Mouse (Mus musculus) heart, postnatal 36 days (tissue): ENCODE results near the gene Art1. TPM values are rescaled to one million over a fixed set of nuclear protein-coding genes. Genes with fewer than 3 reads are reported as not detected.

ENCODE experiments used
- DNase-seq, 2 experiments: peaks; one replicate each; pipeline ENCODE4 v3.0.0; 2021 to 2022
- intact Hi-C: fragments of 180-260 bp; cut with DNase I; formaldehyde crosslinking; loops from one replicate; pipeline ENCODE4 v1.15.1; 2025
- total RNA-seq, 2 experiments: library from RNA; stranded (reverse); gene quantifications; 2 replicates each; pipeline ENCODE4 v1.2.3; 2021

Gene Art1
- total RNA-seq, 2 experiments from 2014 or later, result 282 to 343 TPM

DNA sequence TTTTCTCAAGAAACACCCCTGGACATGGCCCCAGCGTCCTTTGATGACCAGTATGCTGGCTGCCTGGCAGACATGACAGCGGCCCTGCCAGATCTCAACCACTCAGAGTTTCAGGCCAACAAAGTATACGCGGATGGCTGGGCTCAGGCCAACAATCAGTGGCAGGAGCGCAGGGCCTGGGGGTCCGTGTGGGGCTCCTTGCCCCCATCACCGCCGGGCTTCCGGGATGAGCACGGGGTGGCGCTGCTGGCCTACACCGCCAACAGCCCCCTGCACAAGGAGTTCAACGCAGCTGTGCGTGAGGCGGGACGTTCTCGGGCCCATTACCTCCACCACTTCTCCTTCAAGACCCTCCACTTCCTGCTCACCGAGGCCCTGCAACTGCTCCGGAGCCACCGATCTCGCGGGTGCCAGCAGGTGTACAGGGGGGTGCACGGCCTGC, 5.2 kb downstream of the Art1 start:
- peak; percentile 25 to 32 for DNase-seq

DNA sequence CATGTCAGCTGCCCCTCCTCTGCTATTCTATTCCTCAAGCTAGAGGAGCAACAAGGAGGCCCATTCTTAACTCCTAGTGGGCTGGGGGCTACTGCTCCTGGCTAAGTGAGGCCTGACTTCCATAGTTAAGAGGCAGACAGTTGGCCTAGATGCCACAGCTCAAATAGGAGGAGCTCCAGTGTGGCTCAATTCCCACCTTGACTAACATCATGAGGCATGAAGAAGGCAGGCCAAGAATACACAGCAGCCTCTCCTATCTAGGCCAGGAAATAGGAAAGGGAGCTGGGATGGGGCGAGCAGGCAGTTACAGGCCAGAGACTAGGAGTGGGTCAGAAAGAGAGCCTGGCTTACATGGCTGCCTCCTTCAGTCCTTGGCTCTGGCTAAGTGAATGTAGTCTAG, 6.7 kb downstream of the Art1 start:
- intact Hi-C loops, result no loop called here
- DNase-seq, result no peak

More for the DNA sequence above, 5.2 kb downstream of the Art1 start:
- intact Hi-C loops, result no loop called here

DNA sequence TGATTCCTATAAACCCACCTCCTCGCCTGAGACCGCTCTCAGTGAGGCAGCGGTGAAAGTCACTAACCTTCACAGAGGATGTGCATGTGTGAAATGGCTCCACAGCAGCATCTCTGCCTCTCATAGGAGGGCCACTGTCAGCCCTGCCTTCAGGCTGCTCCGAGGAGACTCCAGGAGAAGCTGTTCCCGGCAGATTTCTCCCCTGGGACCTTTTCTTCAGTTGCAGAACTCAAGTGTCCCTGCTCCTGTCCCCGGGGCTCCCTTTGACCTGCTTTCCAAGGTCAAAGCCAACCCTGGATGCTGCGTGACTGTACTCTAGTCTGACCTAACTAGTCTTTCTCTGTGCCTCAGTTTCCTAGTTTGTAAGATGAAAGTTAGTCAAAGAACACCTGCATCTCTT, 7.6 kb downstream of the Art1 start, which contains the start of gene Art5:
Art5 (minus strand) TSS at position 319 of the 400 bp plus-strand sequence.
- no peak for DNase-seq
- intact Hi-C loops, result no loop called here

DNA sequence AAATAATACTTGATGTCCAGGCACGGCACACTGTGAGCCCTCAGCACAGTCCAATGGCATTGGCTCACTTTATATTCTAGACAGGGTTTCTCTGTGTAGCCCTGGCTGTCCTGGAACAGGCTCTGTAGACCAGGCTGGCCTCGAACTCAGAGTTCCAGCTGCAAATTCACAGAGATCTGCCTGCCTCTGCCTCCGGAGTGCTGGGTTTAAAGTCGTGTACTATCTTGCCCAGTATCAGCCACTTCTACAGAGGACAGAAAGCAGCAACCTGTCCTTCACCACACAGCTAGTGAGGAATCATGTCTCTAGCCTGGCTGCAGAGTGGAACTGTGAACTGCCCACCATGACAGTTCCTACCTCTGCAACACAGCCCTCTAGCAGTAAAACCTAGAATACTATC, 8.2 kb downstream of the Art1 start:
- DNase-seq, result no peak
- intact Hi-C loops, result no loop called here

DNA sequence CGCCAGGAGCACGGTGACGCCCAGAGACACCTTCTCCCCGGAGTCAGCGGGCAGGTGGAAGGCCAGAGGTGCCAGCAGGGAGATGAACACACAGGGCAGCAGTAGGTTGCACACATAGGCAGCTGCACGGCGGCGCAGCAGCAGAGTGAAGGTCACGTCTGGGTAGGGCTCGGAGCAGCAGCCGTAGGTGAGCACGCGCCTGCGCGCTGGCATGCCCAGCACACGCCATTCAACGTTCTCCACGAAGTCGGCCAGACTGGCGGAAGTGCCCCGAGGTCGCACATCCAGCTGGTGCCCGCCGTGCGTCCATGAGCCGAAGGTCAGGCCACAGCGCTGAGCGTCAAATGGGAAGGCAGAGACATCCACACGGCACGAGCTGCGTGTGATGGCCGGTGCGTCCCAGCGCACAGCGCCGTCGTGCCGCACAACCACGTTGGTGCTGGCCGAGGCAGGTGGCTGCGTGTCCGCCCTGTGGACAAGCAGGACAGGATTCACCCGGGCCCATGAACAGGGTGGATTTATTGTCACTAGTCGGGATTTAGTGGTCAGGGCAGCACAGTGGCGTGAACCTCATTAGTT, 11.7 kb downstream of the Art1 start:
- no peak for DNase-seq
- intact Hi-C loops, result no loop called here

DNA sequence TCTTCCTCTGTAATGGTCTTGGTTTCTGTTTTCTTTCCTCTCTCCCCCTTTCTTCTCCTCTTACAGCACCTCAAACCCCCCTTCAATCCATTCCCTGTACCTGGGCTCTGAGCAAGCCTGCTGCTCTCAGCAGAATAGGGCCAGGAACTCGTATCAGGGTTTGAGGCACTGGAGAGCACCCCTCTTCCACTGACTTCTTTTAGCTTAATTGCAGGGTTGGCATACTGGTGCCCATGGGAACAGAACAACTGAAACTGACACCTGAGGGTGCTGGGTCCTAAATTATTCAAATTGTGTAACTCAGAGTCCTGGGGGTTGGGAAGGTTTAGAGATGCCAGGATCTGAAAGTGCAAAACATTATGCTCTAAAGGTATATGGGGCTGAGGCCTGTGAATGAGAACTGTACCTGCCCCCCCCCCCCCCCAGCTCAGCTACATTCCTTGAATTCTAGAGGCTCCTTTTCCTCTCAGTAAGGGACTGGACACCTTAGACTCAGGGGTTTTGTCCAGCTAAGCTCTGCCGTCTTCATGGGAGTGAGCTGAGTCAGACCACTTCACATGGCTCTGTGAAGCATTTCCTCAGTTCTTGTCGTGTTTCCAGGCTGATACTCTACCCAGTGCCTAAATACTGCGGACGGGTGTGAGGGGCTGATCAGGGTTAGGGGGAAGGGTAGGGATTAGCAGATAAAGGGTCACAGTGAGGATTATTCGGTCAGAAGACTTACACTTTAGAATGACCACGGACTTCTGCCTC, 15.2 kb downstream of the Art1 start, which contains the start of gene Chrna10:
Chrna10 (minus strand) TSS at position 250 of the 753 bp plus-strand sequence.
- intact Hi-C loops, result no loop called here
- no peak for DNase-seq

DNA sequence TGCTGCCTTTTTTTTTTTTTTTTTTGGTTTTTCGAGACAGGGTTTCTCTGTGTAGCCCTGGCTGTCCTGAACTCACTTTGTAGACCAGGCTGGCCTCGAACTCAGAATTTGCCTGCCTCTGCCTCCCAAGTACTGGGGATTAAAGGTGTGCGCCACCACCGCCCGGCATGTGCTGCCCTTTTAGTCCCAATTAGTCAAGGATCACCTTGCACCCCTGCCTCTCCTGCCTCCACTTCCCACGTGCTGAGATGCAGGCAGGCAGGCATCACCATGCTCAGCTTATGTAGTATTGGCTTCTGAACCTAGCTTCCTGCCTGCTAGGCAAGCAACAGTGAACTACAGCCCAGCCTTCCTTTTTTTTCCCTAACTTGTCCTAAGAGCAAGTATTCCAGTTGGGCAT, 15.8 kb downstream of the Art1 start:
- no peak for DNase-seq
- intact Hi-C loops, result no loop called here

DNA sequence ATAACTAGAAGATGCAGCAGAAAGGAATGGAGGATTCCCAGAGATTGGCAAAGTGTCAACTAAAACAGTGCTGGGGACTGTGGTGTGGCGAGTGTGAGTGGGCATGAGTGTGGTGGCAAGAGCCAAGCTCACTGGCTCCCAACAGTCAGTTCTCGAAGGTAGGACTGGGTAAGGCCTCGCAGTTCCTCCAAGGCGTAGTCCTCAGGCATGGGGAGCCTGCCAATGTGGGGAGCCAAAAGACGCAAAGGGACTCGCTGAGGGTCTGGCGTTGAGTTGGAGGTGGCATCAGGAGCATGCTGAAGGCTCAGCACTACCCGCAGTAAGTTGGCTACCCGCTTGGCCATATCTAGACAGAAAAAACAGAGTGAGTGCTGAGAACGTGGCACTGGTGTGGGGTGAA, 18.8 kb downstream of the Art1 start:
- intact Hi-C loops, result no loop called here
- DNase-seq, result no peak

DNA sequence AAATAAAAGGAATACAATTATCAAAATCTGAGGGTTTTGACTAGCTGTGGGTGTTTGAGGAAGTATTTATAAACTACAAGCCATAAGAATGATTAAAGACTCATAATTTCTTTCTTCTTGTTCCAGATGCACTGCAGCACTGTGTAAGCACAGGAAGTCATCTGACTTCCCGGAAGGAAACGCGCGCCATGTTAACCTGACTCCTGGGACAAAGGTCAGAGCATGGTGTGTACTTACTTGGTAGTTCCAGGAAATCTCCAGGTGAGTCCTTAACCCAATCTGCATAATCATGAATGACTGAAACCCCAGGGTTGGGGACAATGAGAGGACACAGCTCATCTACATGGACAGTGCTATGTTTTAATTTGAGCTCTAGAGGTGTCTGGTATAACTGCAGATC, 30.9 kb downstream of the Art1 start:
- intact Hi-C loops, result no loop called here
- DNase-seq, result no peak

DNA sequence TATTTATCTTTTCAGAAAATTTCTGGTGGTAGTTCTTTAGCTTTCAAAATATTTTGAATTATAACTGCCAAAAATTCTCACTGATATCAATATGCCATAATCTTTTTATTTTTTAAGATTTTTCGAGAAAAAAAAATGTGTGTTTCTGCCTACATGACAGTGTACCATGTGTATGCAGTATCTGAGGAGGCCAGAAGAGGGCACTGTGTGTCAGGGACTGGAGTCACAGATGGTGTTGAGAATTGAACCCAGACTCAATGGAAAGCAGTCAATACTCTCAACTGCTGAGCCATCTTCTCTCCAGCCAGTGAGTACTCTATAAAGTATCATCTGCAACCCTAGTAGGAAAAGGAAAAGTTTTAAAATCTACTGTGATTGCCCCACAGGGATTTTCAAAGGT, 35.9 kb downstream of the Art1 start:
- intact Hi-C loops, result no loop called here
- DNase-seq, result no peak

DNA sequence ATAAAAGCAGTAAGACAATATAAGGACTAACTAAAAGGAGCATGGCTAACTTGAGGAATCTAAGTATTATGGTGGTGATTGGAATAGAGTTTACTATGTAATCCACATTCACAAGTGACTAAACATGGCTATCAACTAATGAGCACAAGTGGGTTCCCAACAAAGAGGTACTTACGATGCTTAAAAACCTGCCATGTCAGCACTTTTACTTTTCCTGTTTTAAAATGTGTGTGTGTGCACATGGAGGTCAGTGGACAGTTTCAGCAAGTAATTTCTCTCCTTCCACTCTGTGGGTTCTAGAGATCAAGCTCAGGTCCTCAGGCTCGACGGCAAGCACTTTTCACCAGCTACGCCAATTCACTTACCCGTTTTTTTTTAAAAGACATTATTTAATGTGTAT, 36.4 kb downstream of the Art1 start:
- intact Hi-C loops, result no loop called here
- DNase-seq, result no peak

DNA sequence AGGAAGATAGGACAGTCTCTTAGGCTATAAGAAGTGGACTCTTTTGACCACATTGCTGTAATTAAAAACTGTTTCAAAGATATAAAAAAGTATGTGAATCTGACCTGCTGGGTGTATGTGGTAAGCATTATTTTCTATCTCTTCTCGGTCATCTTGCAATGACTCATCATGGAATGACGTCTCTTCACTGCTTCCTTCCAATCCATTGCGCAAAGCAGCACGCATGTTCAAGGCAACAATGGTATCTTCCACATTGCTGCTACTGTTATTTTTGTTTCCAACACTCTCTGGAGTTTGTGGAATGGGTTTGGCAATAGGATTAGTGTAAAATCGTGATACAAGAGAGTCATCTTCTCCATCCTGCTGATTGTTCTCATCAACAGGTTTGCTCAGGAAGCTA, 52.1 kb downstream of the Art1 start:
- DNase-seq, result no peak
- intact Hi-C loops, result no loop called here

Other genes with a start within 250 kb of the Art1 start
- gene Folr2, start 244.5 kb upstream of the Art1 start, total RNA-seq, result 1 to 10 TPM; 5.2 to 7.9 TPM
- gene Anapc15, start 238.0 kb upstream of the Art1 start, total RNA-seq, result 10 to 100 TPM; 20.2 TPM
- under 1 TPM; 0.27 to 0.33 TPM for gene Folr1, start 231.0 kb upstream of the Art1 start, total RNA-seq
- 100 to 1,000 TPM; 110 to 111 TPM for gene Lamtor1, start 195.8 kb upstream of the Art1 start, total RNA-seq
- not detected for gene Tomt, start 195.4 kb upstream of the Art1 start, total RNA-seq
- gene Lrrc51, start 167.8 kb upstream of the Art1 start, total RNA-seq, result 1 to 10 TPM; 3.6 to 5.2 TPM
- 10 to 100 TPM; 97.8 to 98.6 TPM for gene Numa1, start 167.6 kb upstream of the Art1 start, total RNA-seq
- 1 to 10 TPM; 7.3 to 8.6 TPM for gene Il18bp, start 83.1 kb upstream of the Art1 start, total RNA-seq
- gene Rnf121, start 36.3 kb upstream of the Art1 start, total RNA-seq, result 10 to 100 TPM; 20.3 to 26.3 TPM
- gene Xndc1, start 36.2 kb upstream of the Art1 start, total RNA-seq, result 1 to 10 TPM; 5.6 to 8.2 TPM
- under 1 TPM; 0.27 to 0.94 TPM for gene Xntrpc, start 36.0 kb upstream of the Art1 start, total RNA-seq
- under 1 TPM; 0.28 to 0.70 TPM for gene Trpc2, start 18.6 kb upstream of the Art1 start, total RNA-seq
- 10 to 100 TPM; 15.3 to 28.1 TPM for gene Art5, start 7.7 kb downstream of the Art1 start, total RNA-seq
- not detected for gene Chrna10, start 15.1 kb downstream of the Art1 start, total RNA-seq
- gene Nup98, start 108.4 kb downstream of the Art1 start, total RNA-seq, result 10 to 100 TPM; 31.0 to 31.8 TPM
- 10 to 100 TPM; 67.3 to 73.6 TPM for gene Pgap2, start 108.5 kb downstream of the Art1 start, total RNA-seq
- 10 to 100 TPM; 24.7 to 35.3 TPM for gene Rhog, start 154.3 kb downstream of the Art1 start, total RNA-seq
- gene Stim1, start 166.1 kb downstream of the Art1 start, total RNA-seq, result 10 to 100 TPM; 21.8 to 29.7 TPM